Mouse (Mus musculus) kidney, adult 2 months (tissue): ENCODE results near the gene Tex33.

Experiments
- CTCF ChIP-seq: fragments of 200-500 bp; conservative IDR thresholded peaks from 2 replicates; pipeline ENCODE4 v1.5.1; 2011; ENCODE audit warnings: low read depth, mild to moderate bottlenecking, control low read depth, low read length, moderate library complexity, mixed read lengths; ENCODE audit not compliant: insufficient read depth, insufficient read length
- POLR2A ChIP-seq: fragments of 200-500 bp; IDR thresholded peaks from one replicate; pipeline ENCODE4 v1.6.1; 2011; ENCODE audit warnings: low read depth, low read length, control low read depth

DNA sequence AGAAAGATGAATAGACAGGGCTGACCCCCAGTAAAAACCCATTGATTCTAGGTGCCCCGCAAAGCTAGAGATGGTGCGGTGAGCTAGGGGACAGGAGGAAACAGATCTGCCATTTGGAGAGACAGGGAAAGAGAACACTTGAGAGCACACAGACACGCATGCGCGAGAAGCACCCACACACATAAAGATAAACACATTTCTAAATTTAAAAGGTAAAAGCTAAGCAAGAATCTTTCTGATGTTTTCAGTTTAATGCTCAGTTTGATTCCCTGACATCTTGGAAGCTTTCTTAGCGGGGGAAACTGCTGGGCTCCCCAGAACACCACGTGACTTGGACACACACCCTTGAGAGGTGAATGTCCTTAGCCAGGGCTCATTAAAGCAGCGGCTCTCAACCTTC is 28.8 kb downstream of the Tex33 start:
- no peak for TF ChIP-seq CTCF
- TF ChIP-seq POLR2A: no peak
